Mouse (Mus musculus) layer of hippocampus, postnatal 14 days (tissue): ENCODE results near the gene Fyttd1. TPM values are rescaled to one million over a fixed set of nuclear protein-coding genes. Genes with fewer than 3 reads are reported as not detected.
A peak's percentile ranks its signal among the peaks of the same experiment; 100 is the strongest.

Experiments
- DNase-seq, 2 experiments: peaks; one replicate each; pipeline ENCODE4 v3.0.0; 2021 to 2022; ENCODE audit warnings: low spot score in 2 of 2, mixed read lengths in 1 of 2
- total RNA-seq, 2 experiments: library from RNA; stranded (reverse); gene quantifications; 2 replicates each; pipeline ENCODE4 v1.2.3; 2021

Fyttd1 gene
- total RNA-seq, 2 experiments from 2014 or later, result 111 to 121 TPM

- peak in 1 of 2 experiments; percentile 21 for DNase-seq
These were observed 878 bp downstream of the Fyttd1 start for GRCm38 (mm10) chr16:32878157-32878598.

- DNase-seq, result no peak
These were observed 1.9 kb downstream of the Fyttd1 start for GRCm38 (mm10) chr16:32878972-32879926.

GRCm38 (mm10) chr16:32881538-32881937 is 4.2 kb downstream of the Fyttd1 start:
- DNase-seq, result no peak

- DNase-seq, result no peak
These were observed 10.7 kb downstream of the Fyttd1 start for GRCm38 (mm10) chr16:32887996-32888395.

GRCm38 (mm10) chr16:32889881-32890280 is 12.6 kb downstream of the Fyttd1 start:
- DNase-seq, result no peak

- no peak for DNase-seq
These were observed 18.8 kb downstream of the Fyttd1 start for GRCm38 (mm10) chr16:32896126-32896525.

GRCm38 (mm10) chr16:32901360-32902050 is 24.2 kb downstream of the Fyttd1 start:
- DNase-seq, result no peak

- no peak for DNase-seq
These were observed 24.7 kb downstream of the Fyttd1 start for GRCm38 (mm10) chr16:32902051-32902428.

- DNase-seq, result no peak
These were observed 28.9 kb downstream of the Fyttd1 start for GRCm38 (mm10) chr16:32906186-32906585.

- no peak for DNase-seq
These were observed 29.4 kb downstream of the Fyttd1 start for GRCm38 (mm10) chr16:32906727-32907126.

- DNase-seq, result no peak
These were observed 35.9 kb downstream of the Fyttd1 start for GRCm38 (mm10) chr16:32913212-32913611.

- DNase-seq, result peak; percentile 92 to 93
These were observed 36.9 kb downstream of the Fyttd1 start, which contains the start of gene Lrch3 for GRCm38 (mm10) chr16:32913937-32914881. TSS of gene Lrch3 (plus strand) at chr16:32914100.

GRCm38 (mm10) chr16:32915292-32916068 is 38.2 kb downstream of the Fyttd1 start:
- DNase-seq, result no peak

GRCm38 (mm10) chr16:32926629-32927028 is 49.3 kb downstream of the Fyttd1 start:
- peak in 1 of 2 experiments; percentile 14 for DNase-seq

- DNase-seq, result no peak
These were observed 49.7 kb downstream of the Fyttd1 start for GRCm38 (mm10) chr16:32927044-32927443.

GRCm38 (mm10) chr16:32929918-32930317 is 52.6 kb downstream of the Fyttd1 start:
- no peak for DNase-seq

GRCm38 (mm10) chr16:32934470-32934869 is 57.2 kb downstream of the Fyttd1 start:
- no peak for DNase-seq

- DNase-seq, result no peak
These were observed 57.8 kb downstream of the Fyttd1 start for GRCm38 (mm10) chr16:32935088-32935487.

- no peak for DNase-seq
These were observed 60.1 kb downstream of the Fyttd1 start for GRCm38 (mm10) chr16:32937358-32937757.

GRCm38 (mm10) chr16:32939301-32939700 is 62.0 kb downstream of the Fyttd1 start:
- DNase-seq, result peak in 1 of 2 experiments; percentile 46
